Mouse (Mus musculus) gastrocnemius, postnatal 14 days (tissue): ENCODE results near the gene Slc6a17. TPM values are rescaled to one million over a fixed set of nuclear protein-coding genes. Genes with fewer than 3 reads are reported as not detected.

ENCODE experiments used
- DNase-seq: peaks from one replicate; pipeline ENCODE4 v3.0.0; 2021; ENCODE audit warnings: mixed read lengths
- intact Hi-C: fragments of 180-260 bp; cut with DNase I; formaldehyde crosslinking; loops from one replicate; pipeline ENCODE4 v1.15.1; 2025; ENCODE audit warnings: low total_unique reads
- total RNA-seq, 2 experiments: library from RNA; stranded (reverse); gene quantifications; 2 replicates each; pipeline ENCODE4 v1.2.3; 2021

Slc6a17 gene
- total RNA-seq, 2 experiments from 2014 or later = 0.55 to 0.60 TPM

DNA sequence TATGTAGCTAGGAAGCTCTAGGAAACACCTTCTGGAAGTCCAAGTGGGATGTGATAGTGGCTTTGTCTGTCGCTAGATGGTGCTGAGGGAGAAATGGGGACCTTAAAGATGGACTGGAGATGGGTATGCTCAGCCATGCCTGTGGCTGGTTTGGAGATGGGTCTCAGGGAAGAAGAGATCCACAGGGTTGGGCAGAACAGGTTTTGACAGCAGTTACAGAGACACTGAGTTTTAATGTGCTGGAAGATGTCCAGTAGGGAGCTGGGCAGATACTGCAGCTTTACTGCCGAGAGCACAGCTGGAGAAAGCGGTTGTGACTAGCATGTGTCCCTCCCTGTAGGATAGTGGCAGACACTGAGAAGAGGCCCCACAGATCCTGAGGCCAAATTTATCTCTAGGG, 37.2 kb downstream of the Slc6a17 start:
- no peak for DNase-seq
- intact Hi-C loops = no loop called here

DNA sequence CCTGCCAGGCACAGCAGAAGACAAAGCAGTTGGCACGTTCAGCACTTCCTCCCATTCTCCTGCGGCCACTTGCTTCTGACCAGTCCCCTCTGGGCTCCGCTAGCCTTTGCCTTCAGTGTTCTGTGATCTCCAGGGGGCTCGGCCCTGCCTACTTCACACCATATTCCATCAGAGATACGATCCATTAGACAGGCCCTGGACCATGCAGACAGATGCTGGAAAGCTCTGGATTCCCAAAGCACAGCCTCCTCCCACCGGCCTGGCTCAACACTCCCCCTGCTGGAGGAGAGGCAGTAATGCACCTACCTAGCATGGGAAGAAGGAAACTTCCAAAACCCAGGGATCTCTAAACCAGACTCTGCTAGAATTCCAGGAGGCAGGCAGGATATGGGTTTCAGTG, 45.6 kb downstream of the Slc6a17 start:
- peak; percentile 56 for DNase-seq
- intact Hi-C loops = loop anchor here (5.0 kb wide), 1 partner anchor 200 kb away; no protein-coding TSS in a partner anchor

DNA sequence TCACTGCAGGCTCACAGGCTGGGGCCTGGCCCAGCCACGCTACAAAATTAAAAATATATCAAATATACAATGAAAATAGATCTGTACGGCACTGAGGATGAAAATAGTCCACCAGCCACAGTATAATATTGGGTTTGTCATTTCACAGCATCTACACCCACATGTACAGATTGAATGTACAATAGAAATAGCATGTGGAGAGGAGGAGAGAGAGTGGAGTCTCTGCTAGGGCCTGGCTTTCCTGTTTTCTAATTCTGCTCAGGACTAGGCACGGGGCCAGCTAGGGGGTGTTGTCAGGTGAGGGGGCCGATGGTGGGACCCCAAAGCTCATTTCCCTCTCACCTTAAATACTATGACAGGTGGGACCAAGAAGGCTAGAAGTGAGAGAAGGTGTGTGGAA, 48.8 kb downstream of the Slc6a17 start:
- intact Hi-C loops = loop anchor here (5.0 kb wide), 1 partner anchor 232 kb away; the partner anchor contains the start of gene Prok1
- DNase-seq = no peak

DNA sequence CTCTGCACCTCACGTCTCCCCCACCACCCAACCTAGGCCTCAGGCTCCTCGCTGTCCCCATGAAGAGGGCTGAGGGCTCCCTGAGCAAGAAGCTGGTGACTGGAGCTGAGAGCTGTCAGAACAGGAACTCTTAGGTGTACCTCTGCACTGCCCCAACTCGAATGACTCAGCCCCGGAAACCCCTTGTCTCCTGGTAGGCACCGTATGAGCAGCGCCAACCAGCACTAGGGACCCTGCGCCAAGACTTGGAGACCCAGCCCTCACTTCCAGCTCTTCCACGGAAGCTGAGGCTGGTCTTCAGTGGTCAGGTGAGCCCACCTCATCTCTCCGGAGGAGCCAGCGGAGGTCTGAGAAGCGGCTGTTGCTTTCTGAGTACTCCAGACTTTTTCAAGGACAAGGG, 49.7 kb downstream of the Slc6a17 start:
- intact Hi-C loops = loop anchor here (5.0 kb wide), 1 partner anchor 231 kb away; the partner anchor contains the start of gene Prok1
- DNase-seq = no peak

DNA sequence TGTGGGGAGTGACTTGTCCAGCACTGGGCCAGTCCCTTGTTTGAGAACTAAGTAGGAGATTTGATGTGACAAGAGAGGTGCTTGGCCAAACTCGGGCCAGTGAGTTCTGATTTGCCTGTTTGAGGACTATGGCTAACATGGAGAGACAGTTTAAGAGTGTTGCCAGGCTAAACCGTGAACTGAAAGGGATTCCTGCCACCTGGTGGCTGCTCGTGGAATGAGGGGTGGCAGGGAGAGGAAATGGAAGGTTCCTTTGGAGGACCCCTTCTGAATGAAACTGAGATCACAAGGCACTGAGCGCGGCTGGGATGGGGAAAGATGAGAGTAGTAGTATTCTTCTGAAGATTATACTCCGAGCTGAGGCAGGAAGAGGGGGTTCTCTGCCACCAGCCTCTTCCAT, 51.2 kb downstream of the Slc6a17 start:
- intact Hi-C loops = loop anchor here (5.0 kb wide), 1 partner anchor 229 kb away; the partner anchor contains the start of gene Prok1
- peak; percentile 72 for DNase-seq

DNA sequence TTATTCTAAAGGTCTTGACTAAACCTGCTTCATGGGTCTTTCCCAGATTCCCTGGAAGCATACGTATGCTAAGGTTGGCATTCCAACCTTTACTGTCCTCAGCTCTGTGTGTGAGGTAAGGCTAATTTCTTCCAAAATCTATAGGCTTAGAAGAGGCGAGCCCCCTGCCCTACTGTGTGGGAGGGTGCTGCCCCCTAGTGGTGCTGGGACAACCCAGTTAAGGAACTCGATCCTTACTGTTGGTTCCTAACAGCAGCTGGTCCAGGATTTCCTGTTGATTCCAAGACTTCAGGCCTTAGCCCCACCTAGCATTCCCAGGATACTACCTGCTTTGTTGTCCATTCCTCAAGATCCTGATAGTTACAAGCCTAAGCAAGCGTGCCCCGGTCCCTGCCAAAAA, 55.7 kb downstream of the Slc6a17 start:
- peak; percentile 76 for DNase-seq
- intact Hi-C loops = loop anchor here (2.0 kb wide), 1 partner anchor 105 kb away; no protein-coding TSS in a partner anchor

DNA sequence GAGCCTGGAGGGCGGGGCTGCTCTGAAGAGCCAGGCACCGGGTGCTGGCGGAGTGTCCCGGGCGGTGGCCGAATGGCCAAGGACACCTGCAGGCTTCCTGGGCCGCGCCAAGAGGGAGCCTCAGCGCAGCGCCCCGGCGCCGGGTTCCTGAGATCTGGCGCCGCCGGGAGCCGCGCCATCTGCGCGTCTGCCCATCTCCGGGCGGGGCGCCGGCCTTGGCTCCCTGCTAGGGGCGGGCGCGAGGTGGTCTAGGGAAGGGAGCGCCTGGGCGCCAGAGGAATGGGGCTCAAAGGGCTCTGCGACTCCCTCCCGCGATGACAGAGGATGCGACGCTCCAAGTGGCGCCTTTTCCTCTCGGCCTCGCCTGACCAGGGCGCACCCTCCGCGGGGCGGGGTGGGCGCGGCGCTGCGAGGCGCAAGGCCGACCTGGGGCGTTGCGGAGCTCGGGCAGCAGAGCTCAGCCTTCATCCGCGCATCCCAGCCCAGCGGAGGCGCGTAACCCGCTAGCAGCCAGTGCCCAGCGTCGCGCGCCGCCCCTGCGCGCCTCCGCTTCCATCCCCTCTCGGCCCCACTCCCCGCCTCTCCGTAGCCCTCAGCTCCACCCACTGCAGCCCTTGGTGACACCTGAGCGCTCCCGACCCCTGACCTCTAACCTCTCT, 57.9 kb downstream of the Slc6a17 start:
- intact Hi-C loops = no loop called here
- no peak for DNase-seq

DNA sequence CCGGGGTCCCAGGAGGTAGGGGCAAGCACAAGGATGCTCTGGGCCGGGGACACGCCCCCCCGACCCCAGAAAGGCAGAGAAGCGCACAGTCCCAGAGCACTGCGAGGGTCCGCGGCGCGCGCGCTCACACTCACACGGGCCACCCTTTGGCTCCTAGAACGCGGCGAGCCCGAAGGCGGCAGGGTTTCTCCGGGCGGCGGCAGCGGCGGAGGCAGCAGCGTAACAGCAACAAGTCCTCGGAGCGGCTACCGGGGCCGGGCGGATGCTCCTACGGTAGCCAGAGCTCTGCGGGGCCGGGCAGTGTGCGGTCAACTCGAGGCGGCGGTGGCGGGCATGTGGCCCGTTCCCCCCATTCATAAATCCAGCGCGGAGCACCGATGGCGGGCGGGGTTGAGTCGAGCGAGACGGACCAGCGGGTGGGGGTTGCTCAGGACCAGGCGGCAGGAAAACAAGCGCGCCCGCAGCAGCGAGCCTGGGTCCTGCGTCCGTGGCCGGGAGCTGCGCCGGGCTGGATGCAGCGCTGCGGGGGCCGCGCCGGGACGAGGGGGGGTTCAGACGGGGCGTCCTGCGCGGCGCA, 58.5 kb downstream of the Slc6a17 start, which contains the start of gene Kcnc4:
Gene Kcnc4 (minus strand): TSS at position 357 of the 577 bp plus-strand sequence.
- intact Hi-C loops = no loop called here
- DNase-seq = peak; percentile 53

DNA sequence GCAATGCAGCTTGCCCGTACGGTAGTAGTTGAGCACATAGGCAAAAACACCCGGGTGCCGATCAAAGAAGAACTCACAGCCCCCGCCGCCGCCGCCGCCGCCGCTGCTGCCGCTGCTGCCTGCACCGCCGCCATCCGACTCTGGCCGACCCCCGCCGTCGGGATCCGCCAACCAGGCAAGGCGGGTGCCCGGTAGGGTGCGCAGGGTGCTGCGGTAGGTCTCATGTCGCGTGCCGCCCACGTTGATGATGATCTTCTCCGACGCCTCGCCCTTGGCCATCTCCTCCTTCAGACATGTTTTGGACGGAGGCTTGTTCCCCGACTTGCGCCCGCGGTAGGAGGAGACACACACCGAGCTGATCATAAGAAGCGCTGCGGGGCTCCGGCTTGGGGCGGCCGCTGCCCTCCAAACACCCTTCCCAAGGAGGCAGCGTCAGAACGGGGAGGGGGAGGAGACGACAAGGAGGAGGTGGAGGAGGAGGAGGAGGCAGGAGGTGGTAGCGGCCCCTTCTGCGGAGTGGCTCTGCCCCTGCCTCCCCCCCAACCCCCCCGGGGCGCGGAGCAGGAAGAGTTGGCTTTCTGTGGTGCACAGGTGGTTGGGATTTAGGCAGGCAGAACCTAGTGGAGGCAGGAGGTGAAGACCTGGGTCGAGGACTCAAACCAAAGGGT, 59.2 kb downstream of the Slc6a17 start:
- peak; percentile 27 for DNase-seq
- intact Hi-C loops = no loop called here

DNA sequence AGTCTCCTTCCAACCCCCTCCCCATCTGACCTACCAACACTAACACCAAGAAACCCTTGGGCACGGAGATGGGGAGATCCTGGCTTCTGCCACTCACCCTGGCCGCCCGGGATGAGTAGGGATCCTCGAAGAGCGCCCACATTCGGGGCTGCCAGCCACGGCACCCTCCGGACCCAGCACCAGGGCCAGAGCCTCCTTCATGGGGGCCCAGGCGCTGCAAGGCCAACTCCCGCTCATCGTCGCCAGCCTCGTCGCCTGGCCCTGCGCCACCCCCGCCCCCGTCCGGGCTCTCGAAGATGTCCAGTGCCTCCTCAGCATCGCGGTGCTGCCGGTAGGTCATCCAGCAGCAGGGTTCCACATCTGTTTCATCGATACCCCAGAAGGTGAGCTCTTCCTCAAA, 59.7 kb downstream of the Slc6a17 start:
- intact Hi-C loops = no loop called here
- DNase-seq = peak; percentile 26

DNA sequence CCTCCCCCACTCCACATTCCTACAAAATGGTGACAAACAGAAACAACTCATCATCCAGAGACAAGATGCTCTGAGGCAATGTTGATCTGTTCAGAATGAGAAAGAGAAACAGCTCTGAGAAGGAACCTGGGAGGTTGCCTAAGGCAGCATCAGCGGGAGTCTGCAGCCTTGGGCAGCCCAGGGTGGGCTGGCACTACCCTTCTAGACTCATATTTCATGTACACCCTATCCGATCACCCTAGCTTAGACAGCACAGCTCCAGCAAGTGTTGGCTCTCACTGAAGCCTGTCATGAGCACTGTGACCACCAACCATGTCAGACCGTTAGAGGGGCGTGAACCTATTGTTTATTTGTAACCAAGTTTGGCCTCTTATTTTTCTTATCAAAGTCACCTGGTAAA, 63.5 kb downstream of the Slc6a17 start:
- no peak for DNase-seq
- intact Hi-C loops = loop anchor here (5.0 kb wide), 1 partner anchor 87 kb away; no protein-coding TSS in a partner anchor

DNA sequence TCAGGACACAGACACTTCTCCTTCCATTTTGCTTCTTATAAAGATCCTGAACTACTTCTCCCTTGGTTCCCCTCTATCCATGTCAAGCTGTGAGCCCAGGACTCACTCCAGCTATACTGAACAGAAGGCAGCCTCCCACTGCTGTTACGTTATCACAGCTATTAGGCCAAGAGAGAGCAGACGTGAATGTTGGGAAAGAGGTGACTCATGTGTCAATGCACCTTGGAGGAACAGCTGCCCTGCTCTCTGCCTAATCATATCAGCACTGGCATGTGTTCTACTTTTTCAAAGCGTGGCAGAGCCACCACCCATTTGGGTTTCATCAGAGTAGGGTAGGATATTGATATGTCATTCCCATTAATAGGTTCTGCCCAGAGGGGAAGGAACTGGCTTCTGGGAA, 71.0 kb downstream of the Slc6a17 start:
- DNase-seq = no peak
- intact Hi-C loops = no loop called here

DNA sequence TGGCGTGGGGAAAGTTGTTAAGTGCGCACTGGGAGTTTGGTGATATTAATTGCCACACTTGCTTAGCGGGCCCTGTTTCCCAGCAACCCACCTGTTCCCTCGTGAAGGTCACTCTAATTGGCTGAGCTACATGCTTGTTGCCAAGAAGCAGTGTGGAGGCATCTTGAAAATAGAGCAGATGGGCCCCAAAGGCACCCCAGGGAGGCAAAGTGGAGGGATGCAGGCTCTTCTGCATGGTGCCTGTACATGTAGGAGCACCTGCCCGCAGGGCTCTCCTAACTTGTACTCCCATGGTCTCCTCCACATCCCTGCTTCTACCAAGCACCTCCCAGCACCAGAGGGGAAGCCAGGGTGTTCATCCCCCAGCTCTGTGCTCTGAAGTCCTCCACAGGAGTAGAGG, 74.0 kb downstream of the Slc6a17 start:
- intact Hi-C loops = no loop called here
- DNase-seq = no peak

DNA sequence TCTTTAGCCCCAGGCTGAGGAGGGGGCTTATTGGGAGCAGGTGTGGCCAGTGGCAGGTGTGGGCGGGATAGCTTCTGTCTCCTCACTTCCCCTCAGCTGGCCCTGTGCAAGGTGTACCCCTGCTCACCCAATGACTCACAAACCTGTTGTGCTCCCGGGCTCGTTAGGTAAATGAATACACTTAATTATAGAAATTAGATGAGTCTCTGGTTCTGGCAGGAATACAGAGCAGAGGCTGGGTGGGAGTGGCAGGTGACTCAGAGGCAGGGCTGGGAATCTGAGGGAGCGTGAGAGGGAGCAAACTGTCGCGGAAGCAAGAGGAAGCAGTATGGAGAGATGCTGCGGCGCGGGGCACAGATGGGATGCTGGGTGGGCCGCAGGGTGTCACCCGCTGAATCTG, 75.6 kb downstream of the Slc6a17 start:
- intact Hi-C loops = no loop called here
- no peak for DNase-seq

DNA sequence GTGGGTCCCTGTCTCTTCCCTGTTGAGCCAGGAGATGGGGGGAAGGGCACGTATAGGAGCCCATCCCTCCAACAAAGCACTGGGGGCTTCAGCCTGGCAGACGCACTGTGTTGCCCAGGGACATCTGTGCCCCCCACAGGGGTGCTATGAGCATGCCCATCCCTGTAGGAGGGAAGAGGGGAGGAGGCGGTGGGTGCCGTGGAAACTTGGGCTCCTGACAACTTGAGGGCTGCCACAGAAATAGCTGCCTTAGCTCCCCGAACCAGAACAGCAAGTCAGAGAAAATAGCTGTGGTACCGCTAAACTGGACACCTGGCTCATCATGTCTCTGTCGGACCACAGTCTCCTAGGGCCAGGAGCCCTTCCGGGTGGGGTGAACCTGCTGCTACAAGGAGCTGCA, 76.5 kb downstream of the Slc6a17 start:
- no peak for DNase-seq
- intact Hi-C loops = no loop called here

DNA sequence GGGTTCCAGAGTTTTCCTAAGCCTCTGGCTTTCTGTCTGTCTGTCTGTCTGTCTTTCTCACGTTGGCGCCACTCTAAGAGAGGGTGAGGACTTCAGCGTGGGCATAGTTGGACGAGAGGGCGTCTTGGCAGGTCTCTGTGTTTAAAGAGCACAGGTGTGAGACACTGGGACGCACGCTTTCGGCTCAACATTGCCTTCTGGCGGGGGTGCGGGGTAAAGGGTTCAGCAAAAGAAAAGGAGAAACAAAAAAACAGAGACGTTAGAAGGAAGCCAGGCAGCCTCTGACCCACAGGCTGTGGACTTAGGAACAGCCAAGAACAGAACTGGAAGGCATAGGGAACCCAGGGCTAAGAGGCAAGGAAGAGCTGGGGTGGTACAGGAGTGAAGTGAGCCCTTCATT, 78.5 kb downstream of the Slc6a17 start:
- intact Hi-C loops = no loop called here
- no peak for DNase-seq

DNA sequence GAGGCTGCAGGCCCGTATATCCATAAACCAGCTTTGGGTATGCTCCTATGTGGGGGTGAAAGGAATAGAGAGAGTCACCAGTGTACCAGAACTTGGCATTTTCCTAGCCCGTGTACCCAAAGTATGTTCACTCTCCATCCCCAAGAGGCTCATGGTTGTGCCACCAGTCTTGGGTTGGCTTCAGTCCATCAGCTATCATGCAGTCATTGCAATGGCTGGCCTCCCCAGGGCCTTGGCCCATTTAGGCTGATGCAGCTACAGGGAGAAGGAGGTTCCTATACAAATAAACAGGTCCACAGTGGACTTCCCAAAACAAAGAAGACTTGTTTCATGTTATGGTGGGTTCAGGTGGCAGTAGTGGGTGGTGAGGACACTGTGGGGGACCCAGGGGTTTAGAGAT, 80.2 kb downstream of the Slc6a17 start:
- DNase-seq = no peak
- intact Hi-C loops = no loop called here

DNA sequence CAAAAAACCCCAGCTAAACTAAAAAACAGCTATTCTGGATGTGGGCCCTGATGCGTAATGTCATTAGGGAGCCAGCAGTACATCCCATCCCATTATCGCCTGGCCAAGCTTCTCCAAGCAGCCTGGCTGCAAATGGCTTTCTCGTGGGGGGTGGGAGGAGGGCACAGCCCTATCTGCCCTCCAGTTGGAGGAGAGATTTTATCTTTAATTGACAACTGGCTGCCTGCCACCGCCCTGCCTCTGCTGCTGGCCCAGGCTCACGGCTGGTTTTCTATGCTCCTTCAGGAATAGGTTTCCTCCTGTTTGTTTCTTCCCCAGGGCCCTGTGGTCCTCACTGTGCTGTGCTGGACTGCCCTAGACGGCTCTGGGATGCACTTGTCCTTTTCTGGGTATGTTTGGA, 81.4 kb downstream of the Slc6a17 start:
- DNase-seq = no peak
- intact Hi-C loops = no loop called here

DNA sequence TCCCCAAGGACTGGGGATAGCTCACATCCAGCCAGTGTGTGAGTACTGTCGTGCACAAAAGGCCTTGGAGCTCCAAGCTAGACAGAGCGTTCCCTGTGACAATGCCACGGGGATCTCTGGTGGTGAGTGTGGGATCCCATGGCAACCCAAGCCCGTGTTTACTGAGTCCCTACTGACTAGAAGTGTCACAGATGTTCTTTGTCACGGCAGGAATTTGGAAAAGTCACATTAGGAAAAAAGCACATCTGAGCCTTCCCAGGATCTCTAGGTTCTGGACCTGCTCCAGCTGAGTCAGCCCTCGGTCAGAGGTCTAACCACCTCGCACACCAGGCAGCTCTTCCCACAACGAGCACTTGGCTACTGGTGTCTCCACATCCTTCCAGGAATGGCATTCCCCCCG, 84.2 kb downstream of the Slc6a17 start:
- DNase-seq = no peak
- intact Hi-C loops = no loop called here

DNA sequence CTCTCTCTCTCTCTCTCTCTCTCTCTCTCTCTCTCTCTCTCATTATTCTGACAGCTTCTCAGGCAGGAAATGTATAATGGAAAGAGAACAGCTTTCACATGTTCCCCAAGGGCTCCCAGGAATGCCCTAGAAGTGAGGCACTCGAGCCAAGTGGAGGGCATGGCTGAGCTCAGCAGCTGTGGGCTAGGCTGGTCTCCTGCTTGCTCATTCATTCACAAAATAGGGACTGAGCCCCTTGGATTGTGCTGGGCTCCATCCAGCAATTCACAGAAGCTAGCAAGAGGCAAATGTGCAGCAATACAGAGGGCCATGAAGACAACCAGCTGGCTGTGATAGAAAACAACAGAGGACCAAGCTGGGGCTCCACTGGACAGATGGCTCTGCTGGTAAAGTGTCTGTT, 86.5 kb downstream of the Slc6a17 start:
- DNase-seq = no peak
- intact Hi-C loops = no loop called here
